Mouse (Mus musculus) heart, postnatal 0 days (tissue): ENCODE results near the gene Igfbp4. TPM values are rescaled to one million over a fixed set of nuclear protein-coding genes. Genes with fewer than 3 reads are reported as not detected.

Source experiments
- ATAC-seq: fragments of 200-750 bp; cut with Nextera tagmentation; 2 replicates; pipeline ENCODE4 v1.8.0; 2017; ENCODE audit warnings: low read depth, moderate number of reproducible peaks, moderate library complexity; ENCODE audit not compliant: insufficient read depth
- DNase-seq: peaks from one replicate; pipeline ENCODE4 v3.0.0-alpha.2; 2016; ENCODE audit warnings: low spot score
- H3K27ac ChIP-seq: fragments of 300-500 bp; sonication (generic); 2 replicates; pipeline ENCODE4 v1.5.1; 2014; ENCODE audit warnings: low read depth, mild to moderate bottlenecking
- H3K27me3 ChIP-seq: fragments of 300-500 bp; sonication (generic); 2 replicates; pipeline ENCODE4 v1.6.1; 2014; ENCODE audit warnings: low read length, mixed read lengths; ENCODE audit not compliant: control insufficient read depth, insufficient read depth
- H3K36me3 ChIP-seq: fragments of 300-500 bp; sonication (generic); replicated peaks from 2 replicates; pipeline ENCODE4 v1.6.1; 2014; ENCODE audit warnings: low read length, mixed read lengths; ENCODE audit not compliant: control insufficient read depth, insufficient read depth
- H3K4me1 ChIP-seq: fragments of 300-500 bp; sonication (generic); 2 replicates; pipeline ENCODE4 v1.6.1; 2014; ENCODE audit warnings: antibody characterized with exemption; ENCODE audit not compliant: control insufficient read depth, insufficient read depth
- H3K4me2 ChIP-seq: fragments of 300-500 bp; sonication (generic); 2 replicates; pipeline ENCODE4 v1.6.1; 2014; ENCODE audit warnings: low read depth, mild to moderate bottlenecking, low read length, moderate library complexity
- H3K4me3 ChIP-seq: fragments of 300-500 bp; sonication (generic); 2 replicates; pipeline ENCODE4 v1.5.1; 2014; ENCODE audit warnings: low read depth, low read length
- H3K9ac ChIP-seq: fragments of 300-500 bp; sonication (generic); replicated peaks from 2 replicates; pipeline ENCODE4 v1.6.1; 2014; ENCODE audit warnings: low read depth, low read length, mixed read lengths
- H3K9me3 ChIP-seq: fragments of 300-500 bp; sonication (generic); replicated peaks from 2 replicates; pipeline ENCODE4 v1.6.1; 2016; ENCODE audit warnings: low read length; ENCODE audit not compliant: control insufficient read depth
- CTCF ChIP-seq: IDR thresholded peaks from 2 replicates; pipeline ENCODE4 v1.5.1; 2016; ENCODE audit warnings: antibody characterized with exemption, control low read depth, low read depth
- EP300 ChIP-seq: IDR thresholded peaks from 2 replicates; pipeline ENCODE4 v1.6.1; 2016; ENCODE audit warnings: antibody characterized with exemption, low read depth
- WGBS: fragments of 180-500 bp; shearing (Covaris S2); extraction: QIAGEN DNeasy Blood & Tissue Kit; methylation state at CpG from one replicate; pipeline ENCODE4 v1.1.7; 2014; 5-methylcytosine and 5-hydroxymethylcytosine counted together
- polyA plus RNA-seq: library from polyadenylated mRNA; unstranded; fragments of >200 nt; fragmentation: Nextera tagmentation; extraction: Ambion mirVana; gene quantifications from 2 replicates; pipeline ENCODE4 v1.2.1, GENCODE M21; 2015
- total RNA-seq: library from RNA; depleted of rRNA; stranded (reverse); fragments of >200 nt; gene quantifications from 2 replicates; pipeline ENCODE4 v1.2.3, GENCODE M21; 2014; ENCODE audit warnings: low replicate concordance

Igfbp4 gene
- total and polyA plus RNA-seq, 2 experiments from 2014 or later, result 186 to 221 TPM

GRCm38 (mm10) chr11:99043632-99044031 lies 2.6 kb downstream of the Igfbp4 start:
- no peaks in the 10 kb centered on the region for H3K27me3 ChIP-seq
- H3K4me1 ChIP-seq, result peaks cover 39% of the 10 kb centered on the region
- no peak overlapping the region; the same call in 1 of the 2 replicates for H3K27ac ChIP-seq
- 59% methylated on average over 6 of the region's 6 CpGs for WGBS
- no peak overlapping the region for H3K4me3 ChIP-seq
- no peaks in the 10 kb centered on the region for H3K9me3 ChIP-seq
- ATAC-seq (no peak), DNase-seq (no peak)
- peak overlapping the region; percentile 16; the same call in 1 of the 2 replicates for H3K4me2 ChIP-seq
- H3K9ac ChIP-seq, result no peak overlapping the region
- no peak for TF ChIP-seq CTCF
- TF ChIP-seq EP300, result no peak
- H3K36me3 ChIP-seq, result peaks cover 2% of the 10 kb centered on the region

GRCm38 (mm10) chr11:99044306-99044705 lies 3.3 kb downstream of the Igfbp4 start:
- WGBS, result 78% methylated on average over 5 of the region's 5 CpGs
- no peaks in the 10 kb centered on the region for H3K27me3 ChIP-seq
- H3K36me3 ChIP-seq, result peaks cover 8% of the 10 kb centered on the region
- no peak overlapping the region for H3K4me3 ChIP-seq
- no peak for DNase-seq
- ATAC-seq, result no peak
- 0 out of 2 replicates have a peak overlapping the region, but pooled peaks have one; percentile 8 for H3K27ac ChIP-seq
- TF ChIP-seq EP300 (no peak), CTCF (no peak)
- peak overlapping the region; percentile 16; the same call in 1 of the 2 replicates for H3K4me2 ChIP-seq
- H3K4me1 ChIP-seq, result peaks cover 39% of the 10 kb centered on the region
- H3K9me3 ChIP-seq, result no peaks in the 10 kb centered on the region
- H3K9ac ChIP-seq, result no peak overlapping the region

- no peak for ATAC-seq
- H3K27ac ChIP-seq, result peak overlapping the region; percentile 8; the same call in 1 of the 2 replicates
- no peaks in the 10 kb centered on the region for H3K27me3 ChIP-seq
- DNase-seq, result no peak
- no peak overlapping the region for H3K4me2 ChIP-seq
- H3K4me1 ChIP-seq, result peaks cover 39% of the 10 kb centered on the region
- H3K9me3 ChIP-seq, result no peaks in the 10 kb centered on the region
- no peak for TF ChIP-seq EP300
- TF ChIP-seq CTCF, result no peak
- H3K36me3 ChIP-seq, result peaks cover 18% of the 10 kb centered on the region
- 66% methylated on average over 12 of the region's 12 CpGs for WGBS
- no peak overlapping the region for H3K4me3 ChIP-seq
- H3K9ac ChIP-seq, result no peak overlapping the region
These were observed 4.3 kb downstream of the Igfbp4 start for GRCm38 (mm10) chr11:99045159-99045889.

GRCm38 (mm10) chr11:99047120-99047519 lies 6.1 kb downstream of the Igfbp4 start:
- Histone ChIP-seq H3K4me2 (no peak overlapping the region), H3K27me3 (no peaks in the 10 kb centered on the region), H3K9me3 (no peaks in the 10 kb centered on the region), H3K4me3 (no peak overlapping the region), H3K27ac (peak overlapping the region; percentile 87), H3K9ac (peak overlapping the region; percentile 29; the same call in 1 of the 2 replicates), H3K4me1 (peaks cover 39% of the 10 kb centered on the region), H3K36me3 (peaks cover 28% of the 10 kb centered on the region)
- 7% methylated on average over 5 of the region's 5 CpGs for whole genome bisulfite sequencing
- peak; percentile 92 for ATAC-seq
- DNase-seq, result peak; percentile 92
- TF ChIP-seq EP300 (peak; percentile 91), CTCF (no peak)

DNA sequence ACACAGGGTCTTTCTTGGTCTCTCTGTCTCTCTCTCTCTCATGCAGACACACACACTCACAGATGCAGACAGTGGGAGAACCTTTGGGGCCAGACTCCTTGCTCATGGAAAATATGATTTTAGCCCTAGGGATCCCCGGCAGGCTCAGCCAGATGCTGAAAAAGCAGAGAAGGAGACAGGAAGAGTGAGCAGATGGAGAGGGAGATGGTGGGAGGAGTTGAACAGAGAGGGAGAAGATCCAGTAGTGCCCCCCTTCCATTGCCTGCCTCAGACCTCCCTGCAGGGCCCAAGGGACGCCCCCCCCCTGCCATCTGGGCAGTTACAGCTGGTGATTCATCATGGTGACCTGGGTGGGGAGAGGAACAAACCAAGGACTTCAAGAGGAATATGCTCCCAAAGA lies 6.6 kb downstream of the Igfbp4 start:
- Histone ChIP-seq H3K9me3 (no peaks in the 10 kb centered on the region), H3K27ac (peak overlapping the region; percentile 87), H3K27me3 (no peaks in the 10 kb centered on the region), H3K9ac (peak overlapping the region; percentile 29; the same call in 1 of the 2 replicates), H3K4me1 (peaks cover 39% of the 10 kb centered on the region), H3K4me3 (no peak overlapping the region), H3K36me3 (peaks cover 28% of the 10 kb centered on the region), H3K4me2 (no peak overlapping the region)
- TF ChIP-seq CTCF, result no peak
- TF ChIP-seq EP300, result no peak
- 42% methylated on average over 2 of the region's 2 CpGs for WGBS
- no peak for DNase-seq
- peak; percentile 16 for ATAC-seq
